Mouse (Mus musculus) olfactory bulb, adult 2 months (tissue): ENCODE measurements around the gene Exoc3l4.

Experiments
- CTCF ChIP-seq: fragments of 200-500 bp; IDR thresholded peaks from 2 replicates; pipeline ENCODE4 v1.5.1; 2012; ENCODE audit warnings: low read depth, mild to moderate bottlenecking, low read length, moderate library complexity; ENCODE audit not compliant: insufficient read depth
- POLR2A ChIP-seq: fragments of 200-500 bp; IDR thresholded peaks from 2 replicates; pipeline ENCODE4 v1.6.1; 2012; ENCODE audit warnings: mild to moderate bottlenecking, low read depth, low read length, moderate library complexity; ENCODE audit not compliant: insufficient read depth

DNA sequence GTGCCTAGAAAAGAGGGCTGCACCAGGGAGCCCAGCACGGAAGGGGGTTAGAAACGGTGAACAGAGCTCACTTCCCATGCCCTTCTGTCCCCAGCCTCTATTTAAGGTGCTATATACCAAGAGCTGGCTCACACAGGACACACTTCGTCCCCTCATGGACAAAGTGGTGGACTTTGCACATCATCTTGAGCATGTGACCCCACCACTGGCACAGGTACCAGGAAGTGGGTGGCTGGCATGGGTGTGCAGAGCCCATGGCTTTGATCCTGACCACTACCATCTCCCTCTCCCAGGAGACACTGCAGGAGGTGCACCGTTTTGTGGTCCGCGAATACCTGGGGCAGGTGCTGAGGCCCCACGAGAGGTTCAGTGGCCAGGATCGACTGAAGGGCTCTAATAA lies 11.5 kb downstream of the Exoc3l4 start:
- TF ChIP-seq CTCF (no peak), POLR2A (no peak)
